Mouse (Mus musculus) 416B (cell line): ENCODE measurements at regions not wholly inside any gene's neighbourhood (a gene's known extent, or its start where the extent isn't known, plus 50 kb on each side); places are given as distances from the start of the nearest gene placed in this dataset.

Source experiments
- DNase-seq: peaks from one replicate; pipeline ENCODE4 v3.0.0; 2011; ENCODE audit warnings: low read depth

DNA sequence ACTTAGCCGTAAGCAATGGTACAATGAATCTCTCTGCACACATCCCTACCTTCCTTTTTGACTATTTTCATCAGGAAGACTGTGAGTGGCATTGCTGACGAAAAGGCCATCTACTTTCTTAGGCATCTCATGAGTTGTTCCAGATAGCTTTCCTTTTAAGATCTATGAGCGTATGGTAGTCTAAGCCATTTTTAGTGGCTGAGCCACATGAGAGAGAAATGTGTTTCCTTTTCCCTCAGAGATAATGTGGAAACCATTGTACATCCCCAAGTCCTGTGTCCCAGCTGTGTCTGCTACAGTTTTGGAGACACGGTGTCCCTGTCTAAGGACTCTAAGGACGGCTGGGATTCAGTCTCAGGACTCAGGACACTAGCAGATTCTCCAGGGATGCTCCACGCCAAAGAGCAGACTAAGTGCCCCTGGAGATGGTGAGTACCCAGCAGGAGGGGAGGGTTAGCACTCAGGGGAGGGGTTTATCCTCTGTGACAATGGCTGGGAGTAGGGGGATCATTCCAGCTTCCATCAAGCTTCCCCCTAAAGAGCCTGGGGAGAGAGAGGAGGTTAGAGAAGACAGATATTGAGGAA lies 199.0 kb downstream of the Cdca7 start:
- DNase-seq = no peak

DNA sequence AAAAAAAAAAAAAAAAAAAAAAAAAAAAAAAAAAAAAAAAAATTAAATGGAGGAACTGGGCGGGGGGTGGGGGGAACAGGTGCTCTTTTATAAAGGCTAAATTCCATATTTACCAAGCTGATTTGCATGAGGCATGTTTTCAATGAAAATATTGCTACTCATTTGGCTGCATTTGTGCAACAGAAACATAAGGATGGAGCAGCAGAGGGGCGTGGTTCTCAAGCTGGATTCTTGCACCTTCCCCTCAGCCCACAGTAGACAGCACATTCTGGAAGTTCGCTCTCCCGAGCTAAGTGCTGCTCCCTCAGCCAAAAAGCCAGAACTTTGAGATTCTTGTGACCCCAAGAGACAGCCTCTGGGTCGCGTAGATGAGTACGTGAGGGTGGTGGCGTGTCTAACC lies 201.8 kb downstream of the Cdca7 start:
- no peak for DNase-seq

DNA sequence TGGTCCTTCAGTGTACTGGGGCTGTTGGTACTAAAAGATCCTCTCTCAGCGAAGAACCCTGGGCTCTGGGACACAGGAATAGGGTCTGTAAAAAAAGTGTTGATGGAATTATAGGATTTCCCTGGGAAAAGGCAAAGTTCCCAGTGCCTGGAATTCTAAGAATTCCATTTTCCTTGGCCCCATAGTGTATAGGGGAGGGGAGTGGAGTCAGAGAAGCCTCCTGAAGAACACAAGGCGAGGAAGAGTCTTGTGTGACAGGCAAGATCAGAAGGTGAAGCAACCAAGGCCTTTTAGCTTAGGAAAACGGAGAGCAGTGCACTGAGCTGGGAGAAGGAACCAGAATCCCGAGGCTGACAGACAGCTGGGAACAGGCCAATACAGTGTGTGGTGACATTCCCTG lies 212.1 kb downstream of the Cdca7 start:
- DNase-seq = no peak

DNA sequence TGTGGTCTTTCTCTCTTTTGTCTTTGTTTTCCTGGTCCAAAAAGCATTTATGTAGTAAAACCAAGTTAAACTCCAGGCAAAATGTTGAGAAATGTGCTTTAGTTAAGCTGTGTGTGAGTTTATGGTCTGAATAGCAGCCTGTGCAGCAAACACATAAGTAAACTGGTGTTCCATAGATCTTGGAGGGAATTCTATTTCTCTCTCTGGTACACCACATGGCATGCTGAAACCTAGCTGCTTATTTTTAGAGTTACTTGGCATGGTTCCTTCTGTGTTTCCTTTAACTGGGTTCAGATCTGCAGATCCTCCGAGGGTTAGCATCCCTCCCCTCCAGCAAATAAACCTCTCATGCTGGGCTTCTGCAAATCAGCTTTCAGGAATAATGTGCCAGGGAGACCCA lies 225.1 kb downstream of the Cdca7 start:
- DNase-seq = no peak

DNA sequence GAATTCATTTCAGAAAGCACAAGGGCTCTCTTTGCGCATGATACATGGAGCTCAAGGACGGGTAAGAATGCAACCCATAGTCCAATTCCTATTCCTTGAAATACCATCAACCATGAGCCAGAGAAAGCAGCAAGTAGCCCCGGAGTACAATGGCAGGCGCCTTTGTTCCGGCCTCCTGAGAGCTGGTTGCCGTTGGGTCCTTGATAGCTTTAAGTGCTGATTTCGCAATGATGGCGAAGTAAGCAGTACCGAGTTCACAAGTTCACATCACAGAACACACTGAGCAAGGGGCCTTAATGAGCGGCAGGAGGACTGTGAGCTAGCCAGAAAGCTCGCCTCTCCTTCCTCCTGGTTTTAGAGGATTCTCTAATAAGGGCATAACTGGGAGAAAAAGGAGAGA lies 227.3 kb downstream of the Cdca7 start:
- no peak for DNase-seq

DNA sequence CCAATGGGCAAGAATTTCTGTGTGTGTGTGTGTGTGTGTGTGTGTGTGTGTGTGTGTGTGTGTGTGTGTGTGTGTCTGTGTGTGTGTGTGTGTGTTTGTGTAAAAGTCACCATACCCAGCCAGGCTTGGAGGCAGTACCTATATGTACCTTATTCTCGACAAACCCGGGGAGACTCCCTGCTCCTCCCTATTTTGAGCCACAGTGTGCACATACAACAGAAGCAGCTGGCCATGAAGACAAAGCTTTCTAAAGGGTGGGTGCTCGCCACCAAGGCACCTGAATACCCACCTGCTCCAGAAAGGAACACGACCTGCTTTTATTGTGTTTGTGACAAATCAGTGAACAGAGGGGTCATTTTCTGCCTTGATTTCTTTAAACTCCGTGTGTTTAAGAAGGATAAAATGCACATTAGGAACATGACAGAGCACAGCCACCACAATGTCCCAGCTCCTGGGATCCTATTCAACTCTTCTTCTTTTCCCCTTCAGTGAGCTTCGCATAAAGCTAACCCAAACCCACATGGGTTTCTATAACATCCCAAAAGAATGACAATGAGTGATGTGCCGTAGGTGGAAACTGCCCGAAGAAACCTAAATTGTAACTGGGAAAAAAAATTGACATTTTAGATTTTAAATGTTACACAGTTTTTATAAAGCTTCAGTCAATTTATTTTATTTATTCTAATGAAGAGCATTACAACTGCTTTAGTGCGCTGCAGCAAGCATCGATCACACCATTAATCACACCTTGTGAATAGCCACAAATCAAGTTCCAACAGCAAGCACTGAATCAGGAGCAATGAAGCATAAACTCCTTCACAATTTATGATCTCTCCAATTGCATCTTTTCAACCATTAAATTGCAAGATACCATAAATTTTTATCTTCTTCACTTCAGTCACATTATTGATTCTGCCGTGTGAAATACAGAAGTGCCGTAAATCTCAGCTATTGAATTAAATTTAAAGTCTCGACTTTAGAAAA lies 232.0 kb downstream of the Cdca7 start:
- DNase-seq = no peak

DNA sequence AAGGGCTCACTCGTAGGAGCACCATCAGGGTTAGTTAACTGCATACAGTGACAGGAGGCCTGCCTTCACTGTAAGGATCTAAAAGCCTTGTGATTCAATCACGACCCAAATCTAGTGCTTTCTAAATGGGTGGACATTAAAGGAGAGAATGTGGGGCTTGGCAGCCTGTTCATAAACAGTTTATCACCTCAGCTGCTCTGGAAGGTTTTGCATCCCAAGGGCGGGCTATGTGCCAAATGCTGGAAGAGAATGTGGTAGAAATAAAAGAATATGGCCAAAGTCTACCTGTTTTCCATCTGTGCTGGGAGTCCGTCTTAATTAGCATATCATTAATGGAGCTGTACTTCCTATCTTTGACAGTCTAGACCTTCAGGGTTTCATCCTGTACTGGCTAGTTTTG lies 241.0 kb downstream of the Cdca7 start:
- DNase-seq = no peak

DNA sequence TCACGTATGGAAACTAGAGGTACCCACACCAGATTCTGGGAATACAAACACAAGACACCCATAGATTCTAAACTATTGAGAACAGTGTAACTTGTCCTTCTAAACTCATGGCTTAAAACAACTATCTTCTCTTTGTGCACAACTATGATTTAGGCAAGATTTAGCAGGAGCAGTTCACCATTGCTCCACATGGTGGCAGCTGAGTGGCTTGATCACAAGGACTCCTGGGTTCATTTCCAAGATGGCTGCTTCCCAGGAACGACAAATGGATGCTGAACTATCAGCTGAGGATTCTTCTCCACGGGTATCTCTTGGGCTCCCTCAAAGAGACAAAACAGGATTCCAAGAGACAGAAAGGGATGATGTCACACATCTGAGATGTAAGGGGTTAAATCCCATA lies 251.5 kb downstream of the Sp3 start:
- DNase-seq = peak; percentile 65

DNA sequence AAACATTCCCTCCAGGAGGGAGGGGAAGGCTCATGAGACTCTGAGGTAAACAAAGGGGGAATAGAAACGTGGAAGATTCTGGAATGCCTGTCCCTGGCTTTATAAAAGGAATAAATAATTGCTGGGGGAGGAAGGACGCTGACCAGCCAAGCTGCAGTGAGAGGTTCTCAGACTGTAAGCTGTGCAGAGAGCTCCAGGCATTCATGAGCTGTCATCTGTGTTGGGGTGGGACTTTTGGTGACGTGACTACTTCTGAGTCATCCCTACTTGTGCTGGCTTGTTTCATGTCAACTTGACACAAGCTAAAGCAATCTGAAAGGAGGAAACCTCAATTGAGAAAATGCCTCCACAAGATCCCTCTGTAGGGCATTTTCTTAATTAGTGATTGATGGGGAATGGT lies 246.9 kb downstream of the Sp3 start:
- DNase-seq = peak; percentile 39

DNA sequence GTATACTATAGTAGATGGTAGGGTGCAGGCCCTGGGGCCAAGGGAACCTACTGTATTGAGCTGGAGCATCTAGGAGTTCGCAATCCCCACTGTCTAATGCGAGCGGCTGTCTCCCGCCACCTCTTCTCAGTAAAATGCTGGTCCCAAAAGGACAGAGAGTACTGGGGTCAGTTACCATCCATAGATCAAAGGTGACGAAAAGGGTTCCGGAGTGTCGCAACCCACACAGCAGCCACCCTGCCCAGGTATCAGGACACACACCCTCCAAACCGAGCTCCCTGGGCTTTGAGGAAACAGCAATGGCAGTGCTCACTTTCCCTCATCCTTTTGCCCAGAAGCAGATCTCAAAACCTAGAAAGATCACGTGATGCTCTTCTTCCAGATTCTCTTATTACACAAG lies 245.2 kb downstream of the Sp3 start:
- DNase-seq = no peak

DNA sequence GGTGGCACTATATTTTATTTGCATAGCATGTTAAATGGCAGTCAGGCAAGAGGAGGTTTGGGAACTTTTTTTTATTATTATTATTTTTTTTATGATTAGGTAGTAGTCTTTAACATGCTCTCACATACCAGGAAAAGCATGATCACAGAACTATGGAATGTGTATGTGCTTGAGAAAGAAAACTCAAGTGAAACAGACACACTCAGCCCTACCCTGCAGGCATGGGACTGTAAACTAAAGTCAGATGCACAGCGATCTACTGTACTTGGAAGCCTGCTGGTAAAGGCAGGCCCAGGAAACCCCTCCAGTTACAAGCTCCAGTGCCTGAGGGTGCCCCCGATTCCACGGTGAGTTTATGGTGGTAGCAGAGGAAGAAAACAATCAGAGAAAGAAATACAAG lies 243.6 kb downstream of the Sp3 start:
- DNase-seq = no peak

DNA sequence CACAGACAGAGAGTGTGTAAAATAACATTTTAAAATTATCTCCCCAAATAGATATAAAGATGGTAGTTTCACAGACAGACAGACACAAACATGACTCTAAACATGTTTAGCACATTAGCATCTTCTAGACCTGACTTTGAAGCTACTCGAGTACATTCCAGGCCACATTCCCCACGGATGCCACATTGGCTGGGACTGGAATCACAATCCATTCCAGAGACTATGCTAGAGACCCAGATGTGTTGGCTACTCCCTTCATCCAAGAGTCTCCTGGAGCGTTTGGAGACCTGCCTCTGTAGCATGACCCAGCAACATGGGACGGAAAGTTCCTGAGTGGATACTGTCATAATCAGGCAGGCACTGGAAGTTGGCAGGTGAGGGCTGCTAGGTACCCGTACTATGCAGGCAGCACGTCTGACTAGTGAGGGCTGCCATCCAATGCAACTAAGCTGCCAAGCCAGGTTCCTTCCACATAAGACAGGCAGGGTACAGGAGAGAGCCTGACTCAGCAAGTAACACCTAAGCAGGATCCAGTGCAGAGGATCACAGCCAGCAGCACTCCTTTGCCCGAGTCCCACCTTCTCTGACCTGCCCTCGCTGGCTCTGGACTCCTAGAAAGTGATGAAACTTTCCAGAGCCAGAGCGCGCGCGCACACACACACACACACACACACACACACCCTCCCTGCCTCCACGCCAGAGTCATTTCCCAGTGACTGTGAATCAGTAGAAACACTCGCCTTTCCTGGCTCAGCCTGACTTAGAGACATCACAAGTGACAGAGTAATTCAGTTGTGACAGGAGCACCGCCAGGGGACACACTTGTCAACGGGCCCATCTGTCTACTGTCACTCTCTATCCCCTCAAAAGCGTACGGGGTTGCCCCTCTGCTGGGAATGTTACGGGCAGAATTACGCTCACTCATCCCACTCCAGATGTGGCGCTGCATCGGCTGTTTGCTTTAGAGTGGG lies 239.6 kb downstream of the Sp3 start:
- no peak for DNase-seq

DNA sequence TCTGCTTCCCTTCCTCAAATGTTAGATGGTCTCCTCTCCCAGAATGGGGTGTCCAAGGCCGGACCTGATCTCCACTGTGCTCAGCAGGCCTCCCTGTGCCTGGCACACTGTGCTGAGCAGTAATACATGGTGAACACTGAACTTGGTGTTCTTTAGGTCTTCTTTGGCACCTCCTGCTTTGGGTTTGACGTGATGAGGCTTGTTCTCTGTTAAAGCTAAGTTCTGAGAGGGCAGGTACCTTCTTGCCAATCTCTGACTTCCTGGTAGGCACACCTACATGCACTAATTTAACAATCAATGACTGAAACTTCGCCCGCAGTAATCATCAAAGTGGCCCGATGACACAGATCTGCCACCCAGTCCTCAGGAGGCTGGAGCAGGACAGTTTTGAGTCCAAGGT lies 238.5 kb downstream of the Sp3 start:
- DNase-seq = no peak

DNA sequence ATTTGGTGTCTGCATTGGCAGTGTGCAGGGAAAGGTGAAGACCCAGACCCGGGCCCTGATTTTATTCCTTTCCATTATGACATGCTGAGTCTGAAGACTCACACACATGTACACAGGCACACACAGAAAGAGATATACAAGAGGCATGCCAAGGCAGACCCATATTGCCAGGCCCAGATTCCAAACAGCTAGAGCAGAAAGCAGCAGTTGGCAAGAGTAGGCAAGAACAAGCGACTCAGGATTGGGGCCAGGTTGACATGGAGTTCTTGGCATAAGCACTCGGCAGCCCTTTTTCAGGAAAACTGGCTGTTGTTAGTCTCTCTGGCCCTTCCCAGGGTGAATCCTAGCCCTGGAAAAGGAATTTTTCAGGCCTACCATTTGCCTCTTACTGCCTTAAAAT lies 236.6 kb downstream of the Sp3 start:
- no peak for DNase-seq

DNA sequence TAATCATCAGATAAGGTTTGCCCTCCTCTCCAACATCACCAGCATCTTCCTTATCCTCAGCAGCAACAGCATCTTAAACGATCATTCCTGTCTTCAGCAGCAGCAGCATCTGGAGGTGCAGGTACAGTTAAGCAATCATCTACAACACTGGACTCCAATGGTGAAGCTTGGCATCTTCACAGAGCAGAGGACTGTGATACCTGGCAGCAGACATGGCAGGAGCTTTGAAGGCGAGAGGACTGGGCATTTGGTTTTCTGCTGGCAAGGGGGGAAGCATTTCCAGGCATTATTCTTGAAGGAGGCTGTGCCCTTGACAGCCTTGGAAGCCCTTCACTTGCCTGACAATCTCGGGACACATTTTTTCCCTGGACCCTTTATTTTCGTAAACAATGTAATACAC lies 235.3 kb downstream of the Sp3 start:
- no peak for DNase-seq

DNA sequence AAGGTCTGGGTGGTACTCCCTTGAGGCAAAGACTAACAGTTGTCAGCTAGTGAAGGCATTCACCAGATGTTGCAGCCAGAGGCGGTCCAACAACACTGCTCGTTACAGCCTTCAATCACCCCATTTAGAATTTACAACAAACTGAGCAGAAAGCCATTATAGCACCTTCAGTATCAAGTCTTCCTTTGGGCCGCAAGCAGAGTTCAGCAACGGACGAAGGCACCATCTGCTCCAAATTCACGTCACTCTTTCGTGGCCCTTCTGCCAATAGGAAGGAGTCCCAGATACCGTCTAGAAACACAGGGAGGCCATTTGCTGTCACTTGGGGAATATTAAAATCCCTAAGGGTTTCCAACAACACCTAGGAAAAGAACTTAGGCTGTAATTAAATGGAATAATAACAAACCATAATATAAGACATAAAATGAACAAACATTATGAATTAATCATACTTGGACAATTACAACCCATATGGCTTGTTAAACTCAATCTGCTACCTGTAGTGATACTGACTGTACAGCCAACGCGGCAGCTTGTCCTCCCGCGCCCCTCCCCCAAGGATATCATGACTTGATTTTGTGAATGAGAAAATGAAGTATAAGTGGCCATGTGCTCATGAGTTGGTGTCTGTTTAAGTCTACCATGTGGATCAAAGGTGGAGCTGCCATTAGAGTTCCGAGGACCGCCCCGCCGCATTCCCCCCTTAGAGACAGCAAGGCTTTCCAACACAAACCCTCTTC lies 233.6 kb downstream of the Sp3 start:
- DNase-seq = no peak

DNA sequence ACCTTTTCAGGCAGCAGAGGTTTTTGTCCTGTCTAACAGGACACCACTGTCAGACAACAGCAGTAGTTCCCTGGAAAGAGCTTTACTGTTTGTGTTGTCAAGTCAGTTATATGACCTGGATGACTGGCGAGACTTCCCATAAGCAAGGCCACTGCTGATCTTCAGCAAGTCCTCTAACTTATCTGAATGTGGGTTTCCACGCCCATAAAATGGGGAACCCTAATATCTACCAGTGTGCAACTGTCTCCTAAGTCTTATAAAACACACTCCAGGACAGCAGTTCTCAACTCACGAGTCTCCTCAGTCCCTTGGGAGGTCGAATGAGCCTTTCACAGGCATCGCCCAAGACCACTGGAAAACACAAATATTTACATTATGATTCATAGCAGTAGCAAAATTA lies 232.9 kb downstream of the Sp3 start:
- no peak for DNase-seq

DNA sequence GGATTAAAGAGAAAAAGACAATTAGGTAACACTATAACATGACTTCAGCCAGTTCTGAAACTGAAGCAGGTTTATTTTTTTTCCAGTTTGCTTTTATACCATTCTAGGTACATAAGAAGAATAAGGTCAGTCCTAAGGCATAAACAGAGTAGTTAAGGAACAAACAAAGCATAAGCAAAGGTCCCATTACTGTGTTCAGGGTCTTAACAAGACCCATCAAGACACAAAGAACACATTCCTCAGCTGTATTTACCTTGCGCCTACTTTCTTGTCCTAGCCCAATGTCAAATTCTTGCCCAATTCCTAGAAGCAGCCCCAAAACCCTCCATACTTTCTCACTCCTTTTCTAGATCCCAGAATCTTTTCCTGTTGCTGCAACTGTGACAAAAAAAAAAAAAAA lies 230.8 kb downstream of the Sp3 start:
- no peak for DNase-seq

DNA sequence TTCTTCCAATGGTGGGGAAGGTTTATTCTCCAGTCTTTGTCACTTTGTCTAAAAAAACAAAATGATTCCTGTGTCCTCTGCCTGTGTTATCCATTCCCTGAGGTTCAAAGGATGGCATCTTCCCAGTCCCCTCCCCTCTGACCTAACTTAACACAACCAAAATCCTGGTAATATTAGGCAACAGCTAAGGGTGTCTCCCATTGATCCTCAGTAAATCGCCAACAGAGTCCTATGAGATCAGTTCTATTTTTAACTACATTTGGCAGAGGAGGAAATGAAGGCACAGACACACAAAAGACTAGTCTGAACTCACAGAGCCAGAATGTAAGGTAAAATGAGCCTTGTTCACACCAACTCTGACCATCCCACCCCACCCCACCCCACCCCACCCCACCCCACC lies 228.8 kb downstream of the Sp3 start:
- DNase-seq = no peak

DNA sequence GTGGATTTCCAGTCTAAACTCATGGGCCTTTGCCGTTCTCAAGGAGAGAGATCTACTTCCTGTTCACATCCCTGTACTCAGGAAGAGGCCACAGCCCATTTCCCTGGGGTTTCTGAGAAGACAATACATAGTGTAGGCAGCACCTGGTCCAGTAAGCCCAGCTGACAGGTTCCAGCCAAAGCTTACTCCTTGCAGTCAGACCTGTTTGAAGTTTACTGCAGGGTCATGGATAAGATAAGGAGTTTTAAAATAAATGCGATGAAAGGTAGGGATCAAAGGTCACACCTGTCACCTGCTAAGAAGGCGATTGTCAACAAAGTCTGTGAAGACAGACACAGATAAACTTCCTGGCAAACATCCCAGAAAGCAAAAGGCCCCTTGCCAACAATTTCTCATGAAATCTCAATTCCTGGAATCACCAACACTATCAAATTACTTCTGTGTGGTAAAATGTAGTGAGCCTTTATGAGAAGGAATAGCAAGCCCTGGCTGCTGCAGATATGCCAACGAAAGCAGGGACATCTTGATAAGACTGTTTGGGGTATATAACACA lies 227.5 kb downstream of the Sp3 start:
- DNase-seq = no peak
